Mouse (Mus musculus) spleen, adult 18-20 months (tissue): Measurements from ENCODE around the gene Trim39.

ENCODE experiments used
- DNase-seq, 2 experiments: peaks; one replicate each; pipeline ENCODE4 v3.0.0; 2022; ENCODE audit warnings: mixed read lengths in 2 of 2

Trim39 gene

GRCm38 (mm10) chr17:36271586-36272256 is at the start of gene Trim39:
TSS of gene Trim39 (minus strand) at chr17:36272247.
- peak; percentile 77 to 84 for DNase-seq

GRCm38 (mm10) chr17:36315689-36316253 is 43.7 kb upstream of the Trim39 start:
- no peak for DNase-seq

GRCm38 (mm10) chr17:36315041-36315688 is 43.1 kb upstream of the Trim39 start:
- DNase-seq = peak; percentile 41 to 56

- peak in 1 of 2 experiments; percentile 6 for DNase-seq
Measured at GRCm38 (mm10) chr17:36314511-36314910, 42.5 kb upstream of the Trim39 start.

- DNase-seq = no peak
Measured at GRCm38 (mm10) chr17:36309293-36309692, 37.2 kb upstream of the Trim39 start.

- DNase-seq = peak; percentile 16 to 49
Measured at GRCm38 (mm10) chr17:36308855-36309254, 36.8 kb upstream of the Trim39 start.

GRCm38 (mm10) chr17:36286390-36286789 is 14.3 kb upstream of the Trim39 start, which contains the start of gene H2-M10.2:
TSS of gene H2-M10.2 (minus strand) at chr17:36286490.
- DNase-seq = no peak

GRCm38 (mm10) chr17:36281521-36282245 is 9.6 kb upstream of the Trim39 start:
- DNase-seq = no peak

GRCm38 (mm10) chr17:36274776-36275175 is 2.7 kb upstream of the Trim39 start:
- no peak for DNase-seq

GRCm38 (mm10) chr17:36273796-36274195 is 1.7 kb upstream of the Trim39 start:
- no peak for DNase-seq

GRCm38 (mm10) chr17:36272643-36273366 is 758 bp upstream of the Trim39 start:
- DNase-seq = no peak

- peak; percentile 82 to 92 for DNase-seq
Measured at GRCm38 (mm10) chr17:36270956-36271585, 976 bp downstream of the Trim39 start.

GRCm38 (mm10) chr17:36265834-36266233 is 6.2 kb downstream of the Trim39 start:
- DNase-seq = peak; percentile 42 to 73

- no peak for DNase-seq
Measured at GRCm38 (mm10) chr17:36264273-36264925, 7.6 kb downstream of the Trim39 start.

- DNase-seq = no peak
Measured at GRCm38 (mm10) chr17:36261511-36262166, 10.4 kb downstream of the Trim39 start.

GRCm38 (mm10) chr17:36257969-36258368 is 14.1 kb downstream of the Trim39 start, which contains the start of gene Rpp21:
TSS of gene Rpp21 (minus strand) at chr17:36258069.
- no peak for DNase-seq

GRCm38 (mm10) chr17:36257241-36257947 is 14.7 kb downstream of the Trim39 start:
- DNase-seq = peak; percentile 67 to 76

GRCm38 (mm10) chr17:36253087-36253600 is 18.9 kb downstream of the Trim39 start:
- no peak for DNase-seq

GRCm38 (mm10) chr17:36252250-36252876 is 19.7 kb downstream of the Trim39 start:
- DNase-seq = peak in 1 of 2 experiments; percentile 38
